Mouse (Mus musculus): ENCODE results near the gene Ctnnd2. TPM values are rescaled to one million over a fixed set of nuclear protein-coding genes. Genes with fewer than 3 reads are reported as not detected.

Gene Ctnnd2
- polyA plus RNA-seq, 1 experiment from 2014 or later, result 1.3 TPM

DNA sequence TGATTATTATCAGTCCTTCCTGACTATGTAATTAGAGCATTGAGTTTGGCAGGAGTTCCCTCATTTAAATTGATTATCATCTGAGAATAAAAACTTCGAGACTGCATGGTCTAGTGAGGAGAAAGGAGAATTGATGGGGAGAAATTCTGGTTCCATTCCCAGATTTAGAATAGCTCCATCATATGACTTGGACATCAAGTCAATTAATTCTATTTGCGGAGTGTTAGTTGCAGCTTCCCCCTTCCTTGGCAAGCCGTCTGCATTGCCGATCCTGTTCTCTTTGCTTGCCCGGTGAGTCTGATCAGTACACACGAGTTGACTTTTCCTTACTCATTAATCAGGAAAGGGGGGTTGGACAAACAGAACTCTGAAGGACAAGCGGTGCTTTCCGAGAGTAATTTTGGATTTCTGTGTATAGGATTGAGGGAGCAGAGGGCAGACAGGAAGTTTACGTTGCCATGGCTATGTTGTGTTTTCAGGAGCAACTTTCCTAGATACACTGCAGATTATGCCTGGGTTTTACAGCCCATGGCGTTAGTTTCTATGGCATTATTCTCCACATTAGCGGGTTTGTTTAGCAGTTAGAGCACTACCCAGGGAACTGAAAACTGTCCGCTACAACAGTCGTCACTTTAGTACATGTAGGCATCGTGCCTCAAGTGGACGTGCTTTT, 113.3 kb downstream of the Ctnnd2 start:
- ATAC-seq, result 0 out of 2 replicates have a peak, but pooled peaks have one; percentile 23
- H3K4me2 ChIP-seq (ENCODE audit: low read depth, low read length), result peak overlapping the region; percentile 23; the same call in 1 of the 2 replicates
- 41% methylated on average over 15 of the region's 15 CpGs for WGBS
- no peaks in the 10 kb centered on the region for H3K9me3 ChIP-seq (ENCODE audit: control insufficient read depth, low read length)
- H3K4me1 ChIP-seq (ENCODE audit: control insufficient read depth, insufficient read depth, low read length), result no peaks in the 10 kb centered on the region
- H3K27ac ChIP-seq (ENCODE audit: low read length), result no peak overlapping the region
- H3K9ac ChIP-seq (ENCODE audit: low read depth, low read length), result no peak overlapping the region
- no peaks in the 10 kb centered on the region for H3K27me3 ChIP-seq (replicated peaks; ENCODE audit: control insufficient read depth, insufficient read depth, low read length)
- no peaks in the 10 kb centered on the region for H3K36me3 ChIP-seq (ENCODE audit: control insufficient read depth, insufficient read depth, low read length)
- 0 out of 2 replicates have a peak overlapping the region, but pooled peaks have one; percentile 11 for H3K4me3 ChIP-seq (ENCODE audit: low read length)

DNA sequence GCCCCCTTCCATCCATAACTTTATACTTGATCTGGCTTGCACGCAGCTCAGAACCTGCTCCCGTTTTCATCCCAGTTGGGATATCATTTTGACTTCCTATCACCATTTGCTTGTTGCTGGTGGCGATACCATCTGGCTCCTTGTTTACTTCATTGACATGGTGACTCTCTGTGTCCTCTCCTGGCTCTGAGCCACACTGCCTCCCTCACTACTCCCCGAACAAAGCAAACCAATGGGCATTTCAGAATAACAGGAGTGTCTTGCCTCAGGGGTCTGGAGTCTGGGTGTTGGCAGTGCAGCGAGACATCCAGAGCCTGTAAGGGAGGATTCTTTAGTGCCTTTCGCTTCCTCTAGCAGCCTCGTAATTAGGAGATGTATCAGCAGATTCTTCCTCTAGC, 113.9 kb downstream of the Ctnnd2 start:
- 66% methylated on average over 7 of the region's 7 CpGs for WGBS
- Histone ChIP-seq H3K4me2 (ENCODE audit: low read depth, low read length) (peak overlapping the region; percentile 23; the same call in 1 of the 2 replicates), H3K4me1 (ENCODE audit: control insufficient read depth, insufficient read depth, low read length) (no peaks in the 10 kb centered on the region), H3K27ac (ENCODE audit: low read length) (no peak overlapping the region), H3K36me3 (ENCODE audit: control insufficient read depth, insufficient read depth, low read length) (no peaks in the 10 kb centered on the region), H3K9me3 (ENCODE audit: control insufficient read depth, low read length) (no peaks in the 10 kb centered on the region), H3K27me3 (replicated peaks; ENCODE audit: control insufficient read depth, insufficient read depth, low read length) (no peaks in the 10 kb centered on the region), H3K4me3 (ENCODE audit: low read length) (no peak overlapping the region), H3K9ac (ENCODE audit: low read depth, low read length) (no peak overlapping the region)
- no peak for ATAC-seq

DNA sequence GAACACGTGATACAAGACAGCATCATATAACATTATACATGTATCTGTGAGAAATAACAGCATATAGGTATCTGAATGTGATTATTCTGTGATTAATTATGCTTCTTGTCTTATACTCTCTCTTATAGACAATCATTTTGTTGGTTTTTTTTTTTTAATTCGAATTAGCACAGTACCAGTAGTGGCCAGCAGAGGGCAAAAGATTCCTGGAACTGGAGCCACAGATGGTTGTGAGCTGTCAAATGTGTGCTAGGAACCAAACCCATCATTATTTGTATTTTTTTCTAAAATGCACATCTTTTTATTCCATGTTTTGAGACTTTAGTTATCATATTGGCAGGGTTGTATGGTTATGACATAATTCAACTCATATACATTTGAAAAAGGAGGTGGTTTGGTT, 130.4 kb downstream of the Ctnnd2 start:
- WGBS, result 71% methylated on average over 2 of the region's 2 CpGs
- no peak overlapping the region for H3K4me2 ChIP-seq (ENCODE audit: low read depth, low read length)
- no peaks in the 10 kb centered on the region for H3K36me3 ChIP-seq (ENCODE audit: control insufficient read depth, insufficient read depth, low read length)
- no peaks in the 10 kb centered on the region for H3K4me1 ChIP-seq (ENCODE audit: control insufficient read depth, insufficient read depth, low read length)
- H3K27ac ChIP-seq (ENCODE audit: low read length), result no peak overlapping the region
- H3K9ac ChIP-seq (ENCODE audit: low read depth, low read length), result no peak overlapping the region
- H3K4me3 ChIP-seq (ENCODE audit: low read length), result no peak overlapping the region
- H3K27me3 ChIP-seq (replicated peaks; ENCODE audit: control insufficient read depth, insufficient read depth, low read length), result no peaks in the 10 kb centered on the region
- no peak for ATAC-seq
- peaks cover 3% of the 10 kb centered on the region; the same call in 1 of the 2 replicates for H3K9me3 ChIP-seq (ENCODE audit: control insufficient read depth, low read length)

DNA sequence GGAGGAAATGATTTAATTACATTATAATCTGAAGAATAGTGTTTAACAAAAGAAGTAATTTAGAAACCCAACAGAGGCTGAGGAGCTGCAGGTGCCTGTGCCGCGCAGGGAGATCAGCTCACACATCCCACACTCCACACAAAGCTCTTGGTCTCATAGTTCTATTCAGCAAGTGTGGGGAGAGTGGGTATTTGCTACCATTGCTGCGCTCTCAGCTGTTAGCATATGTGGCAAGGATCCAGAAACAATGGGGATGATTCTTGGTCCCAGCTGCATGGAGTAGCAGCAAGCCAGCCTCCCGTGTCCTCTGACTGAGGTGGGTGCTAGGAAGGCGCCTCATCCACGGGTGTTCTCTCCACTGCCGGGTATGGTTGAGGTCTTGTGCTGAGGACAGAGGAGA, 134.0 kb downstream of the Ctnnd2 start:
- no peak overlapping the region for H3K27ac ChIP-seq (ENCODE audit: low read length)
- no peaks in the 10 kb centered on the region for H3K4me1 ChIP-seq (ENCODE audit: control insufficient read depth, insufficient read depth, low read length)
- no peak overlapping the region for H3K4me3 ChIP-seq (ENCODE audit: low read length)
- WGBS, result 90% methylated on average over 7 of the region's 7 CpGs
- no peaks in the 10 kb centered on the region for H3K9me3 ChIP-seq (ENCODE audit: control insufficient read depth, low read length)
- H3K36me3 ChIP-seq (ENCODE audit: control insufficient read depth, insufficient read depth, low read length), result no peaks in the 10 kb centered on the region
- H3K27me3 ChIP-seq (replicated peaks; ENCODE audit: control insufficient read depth, insufficient read depth, low read length), result no peaks in the 10 kb centered on the region
- no peak overlapping the region for H3K4me2 ChIP-seq (ENCODE audit: low read depth, low read length)
- ATAC-seq, result no peak
- H3K9ac ChIP-seq (ENCODE audit: low read depth, low read length), result no peak overlapping the region

DNA sequence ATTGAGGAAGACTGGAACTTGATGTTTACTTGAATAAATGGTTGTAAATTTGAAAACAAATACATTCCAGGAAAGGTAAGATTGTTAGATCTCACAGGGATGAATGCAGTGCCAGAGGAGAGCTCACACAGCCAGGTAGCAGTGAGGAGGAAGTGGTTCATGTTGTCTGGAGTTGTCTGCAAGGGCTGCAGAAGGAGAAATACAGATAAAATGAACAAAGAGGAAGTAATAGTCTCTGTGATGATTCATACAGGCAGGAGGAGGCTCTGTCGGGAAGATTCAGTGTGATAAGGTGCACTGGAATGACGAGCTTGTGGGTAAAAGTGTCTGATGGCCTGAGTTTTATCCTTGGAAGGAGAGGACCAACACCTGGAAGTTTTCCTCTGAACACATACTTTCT, 150.2 kb downstream of the Ctnnd2 start:
- Histone ChIP-seq H3K27me3 (replicated peaks; ENCODE audit: control insufficient read depth, insufficient read depth, low read length) (no peaks in the 10 kb centered on the region), H3K36me3 (ENCODE audit: control insufficient read depth, insufficient read depth, low read length) (no peaks in the 10 kb centered on the region), H3K4me1 (ENCODE audit: control insufficient read depth, insufficient read depth, low read length) (no peaks in the 10 kb centered on the region), H3K4me3 (ENCODE audit: low read length) (no peak overlapping the region), H3K9ac (ENCODE audit: low read depth, low read length) (no peak overlapping the region), H3K27ac (ENCODE audit: low read length) (no peak overlapping the region), H3K9me3 (ENCODE audit: control insufficient read depth, low read length) (0 out of 2 replicates have a peak, but pooled peaks cover 2% of the 10 kb centered on the region), H3K4me2 (ENCODE audit: low read depth, low read length) (no peak overlapping the region)
- 36% methylated on average over 2 of the region's 2 CpGs for WGBS
- ATAC-seq, result no peak

DNA sequence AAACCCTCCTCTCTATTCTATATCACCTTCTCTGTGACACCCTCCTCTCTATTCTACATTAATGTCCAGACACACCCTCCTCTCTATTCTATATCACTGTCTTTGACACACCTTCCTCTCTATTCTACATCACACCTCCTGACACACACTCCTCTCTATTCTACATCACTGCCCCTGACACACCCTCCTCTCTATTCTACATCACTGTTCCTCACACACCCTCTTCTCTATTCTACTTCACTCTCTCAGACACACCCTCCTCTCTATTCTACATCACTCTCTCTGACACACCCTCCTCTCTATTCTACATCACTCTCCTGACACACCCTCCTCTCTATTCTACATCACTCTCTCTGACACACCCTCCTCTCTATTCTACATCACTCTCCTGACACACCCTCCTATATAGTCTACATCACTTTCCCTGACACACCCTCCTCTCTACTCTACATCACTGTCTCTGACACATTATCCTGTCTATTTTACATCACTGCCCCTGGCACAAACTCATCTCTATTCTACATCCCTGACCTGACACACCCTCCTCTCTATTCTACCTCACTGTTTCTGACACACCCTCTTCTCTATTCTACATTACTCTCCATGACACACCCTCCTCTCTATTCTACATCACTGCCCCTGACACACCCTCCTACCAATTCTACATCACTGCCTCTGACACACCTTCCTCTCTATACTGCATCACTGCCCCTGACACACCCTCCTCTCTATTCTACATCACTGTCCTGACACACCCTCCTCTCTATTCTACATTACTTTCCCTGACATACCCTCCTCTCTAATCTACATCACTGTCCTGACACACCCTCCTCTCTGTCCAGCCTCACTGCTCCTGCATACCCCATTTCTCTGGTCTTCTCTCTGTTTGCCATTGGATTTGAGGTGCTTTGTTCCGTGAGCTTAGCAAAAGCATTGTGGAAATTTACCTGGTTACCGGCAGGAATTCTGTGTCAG, 161.2 kb downstream of the Ctnnd2 start:
- Histone ChIP-seq H3K4me3 (ENCODE audit: low read length) (no peak overlapping the region), H3K9ac (ENCODE audit: low read depth, low read length) (no peak overlapping the region), H3K4me2 (ENCODE audit: low read depth, low read length) (no peak overlapping the region), H3K4me1 (ENCODE audit: control insufficient read depth, insufficient read depth, low read length) (no peaks in the 10 kb centered on the region), H3K27me3 (replicated peaks; ENCODE audit: control insufficient read depth, insufficient read depth, low read length) (no peaks in the 10 kb centered on the region), H3K27ac (ENCODE audit: low read length) (no peak overlapping the region), H3K36me3 (ENCODE audit: control insufficient read depth, insufficient read depth, low read length) (no peaks in the 10 kb centered on the region), H3K9me3 (ENCODE audit: control insufficient read depth, low read length) (no peaks in the 10 kb centered on the region)
- no peak for ATAC-seq
- 62% methylated on average over 2 of the region's 2 CpGs for WGBS

DNA sequence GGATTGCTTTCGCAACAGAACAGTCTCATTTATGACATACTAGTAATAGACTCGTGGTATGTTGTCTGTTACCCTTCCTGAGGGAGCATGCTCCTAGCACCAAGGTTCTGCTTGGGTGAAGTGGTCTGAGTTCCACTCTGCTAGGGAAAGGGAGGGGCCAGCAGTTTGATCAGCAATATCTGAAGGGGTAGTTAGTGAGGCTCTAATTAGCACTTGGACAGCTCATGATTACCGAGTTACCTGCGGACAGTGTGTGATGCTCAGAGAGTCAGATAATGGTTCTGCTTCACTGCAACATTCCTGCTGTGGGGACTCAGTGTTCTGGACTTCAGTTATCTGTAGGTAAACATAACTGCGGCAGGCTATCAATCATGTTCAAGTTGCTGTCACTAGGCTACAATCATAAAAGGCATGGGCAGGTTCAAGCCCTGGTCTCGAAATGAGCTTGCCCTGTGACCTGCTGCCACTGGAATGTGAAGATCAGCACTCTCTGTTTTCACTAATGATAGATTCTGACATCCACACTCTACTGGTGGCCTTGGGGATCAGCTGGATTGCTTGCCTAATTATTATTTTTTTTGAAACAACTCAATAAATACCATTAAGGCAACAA, 166.3 kb downstream of the Ctnnd2 start:
- Histone ChIP-seq H3K27ac (ENCODE audit: low read length) (no peak overlapping the region), H3K9ac (ENCODE audit: low read depth, low read length) (no peak overlapping the region), H3K27me3 (replicated peaks; ENCODE audit: control insufficient read depth, insufficient read depth, low read length) (no peaks in the 10 kb centered on the region), H3K4me2 (ENCODE audit: low read depth, low read length) (no peak overlapping the region), H3K36me3 (ENCODE audit: control insufficient read depth, insufficient read depth, low read length) (no peaks in the 10 kb centered on the region), H3K9me3 (ENCODE audit: control insufficient read depth, low read length) (no peaks in the 10 kb centered on the region), H3K4me3 (ENCODE audit: low read length) (no peak overlapping the region), H3K4me1 (ENCODE audit: control insufficient read depth, insufficient read depth, low read length) (no peaks in the 10 kb centered on the region)
- 42% methylated on average over 6 of the region's 6 CpGs for WGBS
- peak; percentile 18; the same call in 1 of the 2 replicates for ATAC-seq

DNA sequence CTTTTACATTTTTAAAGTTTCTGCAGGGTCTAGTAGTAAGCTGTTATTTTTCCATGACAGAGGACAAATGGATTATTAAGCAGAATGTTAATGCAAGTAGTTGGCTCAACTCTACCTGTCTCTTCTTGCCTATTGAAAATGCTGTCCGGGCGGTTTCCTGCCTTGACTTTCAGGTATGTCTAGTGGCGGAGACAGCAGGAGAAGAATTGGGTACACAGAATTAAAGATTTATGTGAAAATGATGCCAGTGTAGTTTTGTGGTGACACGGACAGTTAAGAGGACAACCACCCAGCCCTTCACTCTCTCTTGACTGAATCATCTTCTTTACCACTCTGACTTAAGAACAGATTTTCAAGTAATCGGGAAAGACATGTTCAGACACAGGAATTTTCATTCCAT, 173.4 kb downstream of the Ctnnd2 start:
- ATAC-seq, result no peak
- no peaks in the 10 kb centered on the region for H3K4me1 ChIP-seq (ENCODE audit: control insufficient read depth, insufficient read depth, low read length)
- H3K36me3 ChIP-seq (ENCODE audit: control insufficient read depth, insufficient read depth, low read length), result no peaks in the 10 kb centered on the region
- no peak overlapping the region for H3K9ac ChIP-seq (ENCODE audit: low read depth, low read length)
- no peak overlapping the region for H3K4me3 ChIP-seq (ENCODE audit: low read length)
- WGBS, result 90% methylated on average over 5 of the region's 5 CpGs
- no peaks in the 10 kb centered on the region for H3K9me3 ChIP-seq (ENCODE audit: control insufficient read depth, low read length)
- H3K4me2 ChIP-seq (ENCODE audit: low read depth, low read length), result no peak overlapping the region
- H3K27ac ChIP-seq (ENCODE audit: low read length), result no peak overlapping the region
- no peaks in the 10 kb centered on the region for H3K27me3 ChIP-seq (replicated peaks; ENCODE audit: control insufficient read depth, insufficient read depth, low read length)

DNA sequence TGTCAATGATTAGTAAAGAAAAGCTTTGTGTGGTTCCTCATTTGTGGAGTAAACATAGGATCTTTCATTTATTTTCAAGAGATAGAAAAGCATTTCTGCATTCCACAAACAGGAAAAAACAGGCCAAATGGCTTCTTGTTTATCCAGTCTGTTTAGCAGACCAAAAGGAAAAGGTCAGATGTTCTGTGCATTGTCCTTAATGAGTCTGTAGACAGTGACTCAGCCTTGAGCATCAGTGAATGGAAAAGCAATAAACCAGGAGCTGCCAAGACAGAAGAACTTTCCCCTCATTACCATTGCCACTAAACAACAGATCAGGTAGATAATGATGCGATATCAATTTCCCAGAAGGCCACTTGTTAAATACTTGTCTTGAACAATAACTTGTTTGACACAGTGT, 192.1 kb downstream of the Ctnnd2 start:
- H3K4me1 ChIP-seq (ENCODE audit: control insufficient read depth, insufficient read depth, low read length), result no peaks in the 10 kb centered on the region
- 91% methylated on average over 1 of the region's 1 CpGs for WGBS

More for the DNA sequence above, 192.1 kb downstream of the Ctnnd2 start:
- no peaks in the 10 kb centered on the region for H3K27me3 ChIP-seq (replicated peaks; ENCODE audit: control insufficient read depth, insufficient read depth, low read length)
- ATAC-seq, result no peak
- no peak overlapping the region for H3K4me3 ChIP-seq (ENCODE audit: low read length)
- no peak overlapping the region for H3K9ac ChIP-seq (ENCODE audit: low read depth, low read length)
- no peak overlapping the region for H3K27ac ChIP-seq (ENCODE audit: low read length)
- H3K9me3 ChIP-seq (ENCODE audit: control insufficient read depth, low read length), result no peaks in the 10 kb centered on the region
- H3K36me3 ChIP-seq (ENCODE audit: control insufficient read depth, insufficient read depth, low read length), result no peaks in the 10 kb centered on the region
- no peak overlapping the region for H3K4me2 ChIP-seq (ENCODE audit: low read depth, low read length)
